Mouse (Mus musculus): ENCODE results near the gene Dnaja3. TPM values are rescaled to one million over a fixed set of nuclear protein-coding genes. Genes with fewer than 3 reads are reported as not detected.

The Dnaja3 gene
- polyA plus RNA-seq, 1 experiment from 2014 or later = 48.0 TPM

DNA sequence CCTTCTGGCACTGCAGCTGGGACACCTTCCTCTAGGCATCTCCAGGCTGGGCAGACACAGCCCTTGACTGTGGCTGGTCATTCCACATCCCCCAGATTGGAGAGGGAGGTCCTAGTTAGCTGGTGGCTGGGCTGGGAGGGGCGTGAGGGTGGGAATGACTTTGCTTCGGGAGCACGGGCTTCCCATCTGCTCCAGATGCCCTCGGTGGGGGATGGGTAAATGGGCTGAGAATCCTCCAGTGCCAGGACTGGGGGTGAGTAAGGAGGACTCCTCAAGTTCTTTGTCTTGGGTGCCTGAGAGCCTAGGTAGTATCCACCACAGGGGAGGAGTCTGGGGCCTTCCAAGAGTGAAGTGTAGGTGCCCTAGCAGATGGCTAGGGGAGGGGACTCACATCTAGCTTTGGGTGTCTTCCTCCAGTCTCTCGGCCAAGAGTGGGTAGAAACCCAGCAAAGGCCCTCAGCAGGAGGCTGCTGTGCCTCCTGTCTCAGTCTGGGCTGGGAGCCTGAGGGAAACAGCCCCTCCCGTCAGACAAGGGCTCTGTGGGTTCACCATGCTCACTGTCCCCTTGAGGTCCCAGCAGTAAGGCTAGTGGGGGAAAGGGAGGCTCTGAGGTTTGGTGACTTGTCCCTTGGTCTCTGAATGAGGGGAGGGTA lies 40.8 kb upstream of the Dnaja3 start:
- no peak for ATAC-seq
- peak overlapping the region; percentile 45; the same call in 1 of the 2 replicates for H3K9ac ChIP-seq
- H3K4me3 ChIP-seq = no peak overlapping the region
- H3K9me3 ChIP-seq (replicated peaks) = no peaks in the 10 kb centered on the region
- 0 out of 2 replicates have a peak, but pooled peaks cover 5% of the 10 kb centered on the region for H3K36me3 ChIP-seq (ENCODE audit: poor library complexity, severe bottlenecking)
- 22% methylated on average over 6 of the region's 6 CpGs for WGBS
- no peaks in the 10 kb centered on the region for H3K27me3 ChIP-seq
- peak overlapping the region; percentile 61 for H3K27ac ChIP-seq
- peaks cover 80% of the 10 kb centered on the region for H3K4me1 ChIP-seq
- H3K4me2 ChIP-seq = 0 out of 2 replicates have a peak overlapping the region, but pooled peaks have one; percentile 7

DNA sequence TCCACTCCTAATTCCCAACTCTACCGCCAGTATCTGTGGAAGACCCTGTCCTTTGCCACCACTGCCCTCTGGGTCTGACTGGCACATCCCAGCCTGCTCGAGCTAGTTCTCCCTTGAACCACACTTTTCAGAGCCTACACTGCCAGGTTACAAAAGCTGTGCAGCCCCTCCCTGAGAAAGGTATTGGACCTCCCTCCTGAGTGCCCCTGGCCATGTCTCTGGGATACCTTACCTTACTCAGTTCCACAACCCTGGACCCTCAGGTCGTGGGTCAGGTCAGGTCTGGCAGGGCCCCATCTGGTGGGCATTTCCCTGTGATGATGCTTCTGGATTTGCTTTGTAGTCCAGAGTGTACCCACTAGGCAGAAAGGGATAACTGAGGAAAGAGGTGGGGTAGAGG lies 40.2 kb upstream of the Dnaja3 start:
- WGBS = 79% methylated on average over 3 of the region's 3 CpGs

DNA sequence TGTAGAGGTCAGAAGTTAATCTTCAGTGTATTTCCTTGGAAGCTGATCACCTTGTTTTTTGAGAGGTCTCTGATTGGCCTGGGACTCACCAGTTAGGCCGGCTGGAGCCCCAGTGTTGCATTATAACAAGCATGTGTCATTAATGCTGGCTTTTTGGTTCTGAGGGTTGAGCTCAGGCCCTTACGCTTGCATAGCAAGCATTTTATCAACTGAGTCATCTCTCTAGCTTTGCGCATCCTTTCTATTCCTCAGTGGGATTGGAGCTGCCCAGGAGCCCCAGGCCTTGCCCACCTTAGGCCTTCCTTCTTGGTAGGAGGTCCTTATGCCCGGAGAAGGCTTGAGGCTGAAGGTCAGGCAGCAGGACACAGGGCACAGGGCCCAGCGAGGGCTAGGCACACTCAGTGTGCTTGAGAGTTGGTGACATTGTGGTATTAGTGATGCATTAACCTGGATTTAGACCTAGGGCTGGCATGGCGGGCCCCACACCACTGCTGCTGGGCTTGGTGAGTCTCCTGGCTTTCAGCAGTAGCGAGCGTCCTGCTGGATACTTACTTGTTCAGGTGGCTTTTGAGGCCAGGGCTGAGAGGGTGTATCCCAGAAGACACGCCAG lies 39.0 kb upstream of the Dnaja3 start:
- no peak overlapping the region for H3K27ac ChIP-seq
- 83% methylated on average over 9 of the region's 9 CpGs for WGBS
- peaks cover 88% of the 10 kb centered on the region for H3K4me1 ChIP-seq
- no peak for ATAC-seq
- H3K9ac ChIP-seq = no peak overlapping the region
- no peak overlapping the region for H3K4me3 ChIP-seq
- 0 out of 2 replicates have a peak, but pooled peaks cover 5% of the 10 kb centered on the region for H3K36me3 ChIP-seq (ENCODE audit: poor library complexity, severe bottlenecking)
- H3K9me3 ChIP-seq (replicated peaks) = no peaks in the 10 kb centered on the region
- H3K27me3 ChIP-seq = no peaks in the 10 kb centered on the region
- H3K4me2 ChIP-seq = no peak overlapping the region

More for the DNA sequence above, 40.2 kb upstream of the Dnaja3 start:
- no peaks in the 10 kb centered on the region for H3K9me3 ChIP-seq (replicated peaks)
- no peak overlapping the region for H3K27ac ChIP-seq
- no peak overlapping the region for H3K9ac ChIP-seq
- H3K36me3 ChIP-seq (ENCODE audit: poor library complexity, severe bottlenecking) = 0 out of 2 replicates have a peak, but pooled peaks cover 5% of the 10 kb centered on the region
- H3K4me3 ChIP-seq = no peak overlapping the region
- H3K4me2 ChIP-seq = no peak overlapping the region
- no peak for ATAC-seq
- no peaks in the 10 kb centered on the region for H3K27me3 ChIP-seq
- peaks cover 84% of the 10 kb centered on the region for H3K4me1 ChIP-seq

DNA sequence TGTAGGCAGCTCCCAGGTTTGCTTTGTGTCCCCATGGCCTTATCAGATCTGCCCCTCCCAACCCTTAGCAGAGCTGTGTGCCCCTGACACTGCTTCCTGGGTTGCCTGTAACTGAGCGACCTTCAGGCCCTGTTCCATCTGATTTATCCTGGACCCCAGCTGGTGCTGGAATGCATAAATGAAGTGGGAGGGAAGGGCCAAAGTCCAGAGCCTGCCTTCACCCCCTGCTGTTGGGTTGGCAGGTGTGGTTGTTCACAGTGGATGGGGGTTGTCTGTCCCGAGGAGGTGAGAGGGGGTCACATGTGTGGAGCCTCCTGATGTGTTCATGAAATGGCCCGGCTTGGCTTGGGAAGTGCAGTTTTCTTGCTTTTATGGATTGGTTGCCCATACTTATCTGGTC lies 37.6 kb upstream of the Dnaja3 start:
- H3K4me1 ChIP-seq = peaks cover 88% of the 10 kb centered on the region
- H3K4me2 ChIP-seq = no peak overlapping the region
- no peaks in the 10 kb centered on the region for H3K27me3 ChIP-seq
- H3K4me3 ChIP-seq = no peak overlapping the region
- H3K36me3 ChIP-seq (ENCODE audit: poor library complexity, severe bottlenecking) = 0 out of 2 replicates have a peak, but pooled peaks cover 5% of the 10 kb centered on the region
- H3K9me3 ChIP-seq (replicated peaks) = no peaks in the 10 kb centered on the region
- 18% methylated on average over 3 of the region's 3 CpGs for WGBS
- no peak overlapping the region for H3K9ac ChIP-seq
- ATAC-seq = no peak
- H3K27ac ChIP-seq = peak overlapping the region; percentile 19; the same call in 1 of the 2 replicates

DNA sequence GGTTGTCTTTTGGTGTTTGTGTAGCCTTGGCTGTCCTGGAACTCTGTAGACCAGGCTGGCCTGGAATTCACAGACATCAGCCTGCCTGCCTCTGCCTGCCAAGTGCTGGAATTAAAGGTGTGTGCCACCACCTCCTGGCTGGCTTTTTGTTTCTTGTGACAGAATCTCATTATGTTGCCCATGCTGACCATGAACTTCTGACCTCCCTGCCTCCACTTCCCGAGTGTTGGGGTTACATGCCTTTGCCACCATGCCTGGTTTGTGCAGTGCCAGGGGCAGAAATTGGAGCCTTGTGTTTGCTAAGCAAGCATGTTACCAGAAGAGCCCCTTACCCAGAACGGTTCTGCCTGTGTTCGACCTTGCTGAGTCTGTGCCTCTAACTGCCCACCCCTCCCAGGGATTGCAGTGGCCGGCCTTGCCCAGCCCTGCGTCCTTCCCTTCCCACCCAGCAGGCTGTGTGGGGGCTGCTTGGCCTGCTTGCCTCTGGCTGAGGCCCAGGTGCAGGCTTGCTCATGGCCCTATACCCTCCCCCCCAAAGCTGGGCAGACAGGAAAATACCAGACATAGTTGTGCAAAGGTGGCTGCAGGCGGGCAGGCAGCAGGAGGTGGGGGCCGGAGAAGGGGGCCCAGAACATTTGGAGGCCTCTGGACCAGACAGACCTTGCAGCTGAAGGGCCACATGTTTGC lies 36.9 kb upstream of the Dnaja3 start:
- Histone ChIP-seq H3K27ac (peak overlapping the region; percentile 21; the same call in 1 of the 2 replicates), H3K4me2 (no peak overlapping the region), H3K9me3 (replicated peaks) (no peaks in the 10 kb centered on the region), H3K27me3 (no peaks in the 10 kb centered on the region), H3K36me3 (ENCODE audit: poor library complexity, severe bottlenecking) (0 out of 2 replicates have a peak, but pooled peaks cover 5% of the 10 kb centered on the region), H3K4me3 (no peak overlapping the region), H3K9ac (peak overlapping the region; percentile 22; the same call in 1 of the 2 replicates), H3K4me1 (peaks cover 86% of the 10 kb centered on the region)
- ATAC-seq = no peak
- WGBS = 46% methylated on average over 7 of the region's 7 CpGs

DNA sequence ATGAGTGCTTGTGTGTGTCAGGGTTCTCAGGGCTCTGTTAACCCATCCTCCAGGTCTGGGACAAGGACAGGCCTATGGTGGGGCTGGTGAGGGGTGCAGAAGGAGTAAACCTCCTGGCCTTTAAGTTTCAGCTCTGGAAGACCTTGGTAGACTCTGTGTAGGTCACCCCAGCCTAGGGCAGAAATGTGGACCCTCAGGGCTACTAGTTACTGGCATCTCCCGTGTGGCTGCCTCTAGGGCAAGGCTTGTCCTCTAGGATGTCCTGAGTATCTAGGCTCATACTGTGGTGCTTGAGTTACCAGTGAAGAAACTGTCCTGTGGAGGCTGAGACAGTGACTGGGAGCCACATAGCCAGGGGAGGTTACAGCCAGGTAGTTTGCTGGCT lies 36.3 kb upstream of the Dnaja3 start:
- H3K27ac ChIP-seq = no peak overlapping the region

DNA sequence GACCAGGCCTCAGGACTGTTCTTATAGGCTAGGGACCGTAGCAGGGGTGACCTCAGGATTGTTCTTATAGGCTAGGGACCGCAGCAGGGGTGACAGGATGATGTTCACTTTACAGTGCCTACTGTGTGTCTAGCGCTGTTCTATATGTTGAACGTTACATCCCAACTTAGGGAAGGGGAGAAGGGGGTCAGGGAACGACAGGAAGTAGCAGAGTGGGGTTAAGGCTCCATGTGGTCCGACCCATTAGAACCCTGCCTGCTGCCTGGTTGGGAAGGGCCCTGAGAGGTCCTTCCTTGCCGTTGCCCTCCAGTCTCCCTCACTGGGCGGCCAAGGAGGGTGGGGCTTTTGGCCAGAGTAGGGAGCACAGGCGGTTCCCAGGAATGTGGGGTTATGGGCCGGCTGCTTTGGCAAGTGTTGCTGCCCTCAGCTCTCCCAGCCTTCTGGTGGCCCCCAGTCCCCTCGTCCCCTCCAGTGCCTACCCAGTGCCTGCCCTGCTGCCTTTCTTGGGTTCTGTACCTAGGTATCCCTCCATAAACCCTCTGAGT lies 35.4 kb upstream of the Dnaja3 start:
- Histone ChIP-seq H3K27me3 (no peaks in the 10 kb centered on the region), H3K4me2 (no peak overlapping the region), H3K36me3 (ENCODE audit: poor library complexity, severe bottlenecking) (peaks cover 12% of the 10 kb centered on the region; the same call in 1 of the 2 replicates), H3K4me1 (peaks cover 71% of the 10 kb centered on the region), H3K9me3 (replicated peaks) (no peaks in the 10 kb centered on the region), H3K27ac (no peak overlapping the region), H3K4me3 (no peak overlapping the region), H3K9ac (no peak overlapping the region)
- 67% methylated on average over 11 of the region's 11 CpGs for WGBS
- no peak for ATAC-seq

More for the DNA sequence above, 36.3 kb upstream of the Dnaja3 start:
- Histone ChIP-seq H3K9ac (peak overlapping the region; percentile 22; the same call in 1 of the 2 replicates), H3K4me1 (peaks cover 80% of the 10 kb centered on the region), H3K4me2 (no peak overlapping the region), H3K4me3 (no peak overlapping the region), H3K27me3 (no peaks in the 10 kb centered on the region), H3K36me3 (ENCODE audit: poor library complexity, severe bottlenecking) (0 out of 2 replicates have a peak, but pooled peaks cover 5% of the 10 kb centered on the region), H3K9me3 (replicated peaks) (no peaks in the 10 kb centered on the region)
- no peak for ATAC-seq
- WGBS = 82% methylated on average over 1 of the region's 1 CpGs

DNA sequence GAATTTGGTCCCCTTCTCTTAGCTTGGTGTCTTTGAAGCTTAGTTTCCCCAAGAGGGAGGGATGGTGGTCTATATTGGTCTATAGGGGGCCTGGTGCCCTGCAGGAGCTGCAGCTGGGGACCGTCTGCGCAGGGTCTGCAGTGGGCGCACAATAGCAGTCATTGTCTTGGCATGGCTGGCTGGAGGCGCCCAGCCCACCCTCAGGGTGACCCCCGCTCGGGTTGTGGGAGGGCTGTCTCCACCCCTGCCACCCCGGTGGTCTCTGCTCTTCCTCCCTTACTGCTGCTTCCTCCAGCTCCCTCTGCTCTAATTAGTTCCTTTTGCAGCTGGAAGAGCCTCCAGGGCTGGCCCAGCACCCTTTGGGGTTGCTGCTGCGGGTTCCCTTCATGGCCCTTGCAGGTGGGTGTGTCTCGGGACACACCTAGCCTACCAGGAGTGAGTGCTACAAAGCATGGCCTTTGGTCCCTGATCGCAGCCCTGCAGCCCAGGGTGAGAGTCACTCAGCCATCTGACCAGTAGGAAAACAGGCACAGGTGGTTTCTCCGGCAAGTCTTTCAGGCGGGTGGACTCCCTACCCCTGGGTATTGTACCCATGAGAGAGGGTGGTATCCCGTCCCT lies 34.2 kb upstream of the Dnaja3 start:
- H3K4me3 ChIP-seq = no peak overlapping the region
- no peaks in the 10 kb centered on the region for H3K9me3 ChIP-seq (replicated peaks)
- WGBS = 35% methylated on average over 13 of the region's 13 CpGs
- peaks cover 66% of the 10 kb centered on the region for H3K4me1 ChIP-seq
- H3K36me3 ChIP-seq (ENCODE audit: poor library complexity, severe bottlenecking) = peaks cover 24% of the 10 kb centered on the region
- H3K27me3 ChIP-seq = no peaks in the 10 kb centered on the region
- ATAC-seq = no peak
- H3K9ac ChIP-seq = no peak overlapping the region
- H3K4me2 ChIP-seq = peak overlapping the region; percentile 2; the same call in 1 of the 2 replicates
- no peak overlapping the region for H3K27ac ChIP-seq

DNA sequence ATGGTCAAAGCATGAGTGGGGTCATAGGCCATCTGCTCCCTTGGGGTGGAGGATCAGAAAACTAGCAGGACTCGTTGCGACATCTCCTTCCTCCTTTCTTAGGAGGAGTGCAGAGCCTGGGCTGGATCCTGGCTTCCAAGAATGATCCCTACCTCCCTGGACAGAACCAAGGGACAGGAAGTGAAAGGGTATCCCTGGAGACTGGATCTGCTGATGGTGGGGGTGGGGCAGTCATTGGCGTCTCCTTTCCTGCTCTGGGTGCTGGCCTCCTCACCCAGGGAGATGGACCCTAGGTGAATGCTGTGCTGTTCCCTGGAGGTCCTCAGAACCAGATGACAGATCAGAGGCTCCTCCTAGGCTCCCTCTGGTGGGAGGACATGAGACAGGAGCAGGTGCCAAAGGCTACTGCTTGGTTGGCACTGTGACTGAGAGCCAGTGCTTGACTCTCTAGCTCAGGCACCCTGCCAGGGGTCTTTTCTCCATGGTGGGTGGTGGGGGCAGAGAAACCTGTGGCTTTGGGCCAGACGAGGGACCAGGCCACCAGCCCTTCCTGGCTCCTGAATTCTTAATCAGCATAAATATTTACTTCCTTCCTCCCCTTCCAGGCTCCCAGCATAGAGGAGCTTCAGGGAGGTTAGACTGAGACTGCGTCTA lies 33.2 kb upstream of the Dnaja3 start:
- H3K4me1 ChIP-seq = peaks cover 58% of the 10 kb centered on the region
- no peak for ATAC-seq
- no peak overlapping the region for H3K27ac ChIP-seq
- H3K27me3 ChIP-seq = no peaks in the 10 kb centered on the region
- no peaks in the 10 kb centered on the region for H3K9me3 ChIP-seq (replicated peaks)
- peaks cover 27% of the 10 kb centered on the region for H3K36me3 ChIP-seq (ENCODE audit: poor library complexity, severe bottlenecking)
- 53% methylated on average over 5 of the region's 5 CpGs for WGBS
- H3K4me2 ChIP-seq = no peak overlapping the region
- H3K4me3 ChIP-seq = no peak overlapping the region
- H3K9ac ChIP-seq = no peak overlapping the region

DNA sequence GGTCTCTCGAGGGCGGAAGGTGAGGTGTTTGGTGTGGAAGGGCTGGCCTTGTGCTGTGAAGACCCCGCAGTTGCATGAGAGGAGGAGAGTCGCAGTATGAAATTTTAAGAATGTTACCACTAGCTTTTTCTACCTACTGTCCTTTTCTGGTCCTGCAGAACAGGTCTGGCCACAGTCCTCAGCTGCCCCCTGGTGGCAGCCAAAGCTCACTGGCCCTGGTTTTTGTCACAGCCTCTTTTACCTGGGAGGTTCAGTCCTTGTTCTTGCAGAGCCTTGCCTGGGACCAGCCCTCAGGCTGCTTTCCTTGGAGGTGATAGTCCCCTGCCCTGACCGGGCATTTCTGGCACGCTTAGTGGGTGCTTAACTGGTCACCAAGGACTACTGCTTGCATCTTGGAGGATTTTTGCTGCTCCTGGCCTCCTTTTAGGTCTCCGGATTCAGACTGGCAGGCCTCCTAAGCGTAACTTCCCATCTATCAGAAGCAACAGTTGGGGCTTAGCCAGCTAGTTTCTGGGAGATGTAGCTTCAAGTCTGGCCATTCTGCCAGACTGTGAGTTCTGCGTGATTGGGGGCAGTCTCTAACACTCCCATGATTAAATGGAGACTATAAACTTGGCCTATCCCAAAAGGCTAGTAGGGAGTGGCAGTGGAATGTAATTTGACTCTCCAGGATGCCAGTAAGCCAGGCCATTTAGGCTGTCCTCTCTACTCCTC lies 31.8 kb upstream of the Dnaja3 start:
- H3K4me1 ChIP-seq = peaks cover 45% of the 10 kb centered on the region
- WGBS = 60% methylated on average over 9 of the region's 9 CpGs
- H3K4me3 ChIP-seq = no peak overlapping the region
- H3K27me3 ChIP-seq = no peaks in the 10 kb centered on the region
- no peaks in the 10 kb centered on the region for H3K9me3 ChIP-seq (replicated peaks)
- no peak overlapping the region for H3K9ac ChIP-seq
- H3K36me3 ChIP-seq (ENCODE audit: poor library complexity, severe bottlenecking) = peaks cover 41% of the 10 kb centered on the region
- peak; percentile 55 for ATAC-seq
- H3K4me2 ChIP-seq = no peak overlapping the region
- H3K27ac ChIP-seq = no peak overlapping the region
